In genomic region chr10:59863620-59864019, GRCm38 (mm10) we compare ENCODE assay signal across 11 mouse cellular contexts. TPM values are rescaled to one million over a fixed set of nuclear protein-coding genes. Genes with fewer than 3 reads are reported as not detected.
DNase-seq lines count a peak whose midpoint lies in the region; ATAC-seq and TF ChIP-seq lines count a peak whose summit lies in the region.
"Had no signal": no experiment of that assay in that cellular context is flagged by ENCODE, and none has a peak within 500 bp of the region (broad histone marks: within the 10 kb centered on the region; RNA-seq: fewer than 3 reads in every experiment).

No protein-coding gene starts in this region.

- TF ChIP-seq CTCF in stomach, postnatal 0 days (IDR thresholded peaks at IDR 0.05; ENCODE audit: low read depth): no peak
- no peak for TF ChIP-seq CTCF in heart, adult 2 months (IDR thresholded peaks at IDR 0.05)

- peak; percentile 39 for DNase-seq in embryo, embryonic 10 days (ENCODE audit: low spot score)
- no peak for DNase-seq in embryo, embryonic 9.5 days (ENCODE audit: extremely low spot score)
- DNase-seq in kidney, postnatal 4 days: peak; percentile 47 to 54
- DNase-seq in kidney, postnatal 36 days: no peak
- no peak for DNase-seq in stomach, postnatal 0 days (ENCODE audit: low spot score)
- no peak for DNase-seq in heart, adult 2 months
- DNase-seq in urinary bladder, postnatal 10 days (ENCODE audit: low spot score): no peak
- DNase-seq: gastrocnemius, postnatal 25 days; lung, postnatal 10 days had no signal

- H3K36me3 ChIP-seq in stomach, embryonic 16.5 days (ENCODE audit: control insufficient read depth, insufficient read depth, low read length): no peaks in the 10 kb centered on the region
- H3K36me3 ChIP-seq in stomach, postnatal 0 days (ENCODE audit: control insufficient read depth, insufficient read depth, low read length): peaks cover 3% of the 10 kb centered on the region; the same call in 1 of the 2 replicates
- no peaks in the 10 kb centered on the region for H3K36me3 ChIP-seq in heart, adult 2 months (ENCODE audit: control insufficient read depth, insufficient read depth, low read length)
- H3K36me3 ChIP-seq: heart, embryonic 15.5 days had no signal

- H3K27me3 ChIP-seq in stomach, embryonic 16.5 days (ENCODE audit: control insufficient read depth, insufficient read depth, low read length): no peaks in the 10 kb centered on the region
- H3K27me3 ChIP-seq in stomach, postnatal 0 days (ENCODE audit: control insufficient read depth, insufficient read depth, low read length): no peaks in the 10 kb centered on the region
- no peaks in the 10 kb centered on the region for H3K27me3 ChIP-seq in heart, adult 2 months (ENCODE audit: control insufficient read depth, insufficient read depth, low read length)
- H3K27me3 ChIP-seq: heart, embryonic 15.5 days had no signal

- no peak for TF ChIP-seq EP300 in stomach, postnatal 0 days (optimal IDR thresholded peaks at IDR 0.05)
- no peak for TF ChIP-seq EP300 in heart, adult 2 months (IDR thresholded peaks at IDR 0.05; ENCODE audit: insufficient read depth, low read depth, low read length)

- H3K27ac ChIP-seq in stomach, embryonic 16.5 days (ENCODE audit: low read length): no peak overlapping the region
- H3K27ac ChIP-seq in stomach, postnatal 0 days (replicated peaks): no peak overlapping the region
- H3K27ac ChIP-seq in heart, adult 2 months: no peak overlapping the region
- H3K27ac ChIP-seq: heart, embryonic 15.5 days had no signal

- WGBS in stomach, embryonic 16.5 days: 49% methylated on average over 4 of the region's 4 CpGs
- 38% methylated on average over 4 of the region's 4 CpGs for WGBS in stomach, postnatal 0 days
- WGBS in heart, adult 2 months: 64% methylated on average over 4 of the region's 4 CpGs

- no peaks in the 10 kb centered on the region for H3K79me2 ChIP-seq in heart, adult 2 months (replicated peaks; ENCODE audit: control insufficient read depth, insufficient read depth, low read length)

- H3K4me3 ChIP-seq in stomach, embryonic 16.5 days (replicated peaks; ENCODE audit: low read length): no peak overlapping the region
- H3K4me3 ChIP-seq in stomach, postnatal 0 days (ENCODE audit: low read depth, low read length): no peak overlapping the region
- H3K4me3 ChIP-seq in heart, adult 2 months: no peak overlapping the region
- H3K4me3 ChIP-seq: heart, embryonic 15.5 days had no signal

- no peak for ATAC-seq in stomach, embryonic 16.5 days (ENCODE audit: insufficient read depth, low FRiP score)
- no peak for ATAC-seq in stomach, postnatal 0 days (ENCODE audit: low FRiP score, low TSS enrichment)

- H3K4me2 ChIP-seq in stomach, embryonic 16.5 days (ENCODE audit: low read depth, low read length): no peak overlapping the region
- H3K4me2 ChIP-seq in stomach, postnatal 0 days (replicated peaks; ENCODE audit: low read depth): no peak overlapping the region
- H3K4me2 ChIP-seq: heart, embryonic 15.5 days had no signal

- no peak for TF ChIP-seq POLR2A in heart, adult 2 months (IDR thresholded peaks at IDR 0.05; ENCODE audit: insufficient read depth, low read depth, low read length)

- H3K9me3 ChIP-seq in stomach, embryonic 16.5 days (replicated peaks; ENCODE audit: control insufficient read depth, low read length): no peaks in the 10 kb centered on the region
- no peaks in the 10 kb centered on the region for H3K9me3 ChIP-seq in stomach, postnatal 0 days (ENCODE audit: control insufficient read depth, low read length)
- H3K9me3 ChIP-seq: heart, embryonic 15.5 days had no signal

- peak overlapping the region; percentile 29; the same call in 1 of the 2 replicates for H3K9ac ChIP-seq in stomach, embryonic 16.5 days (ENCODE audit: low read length)
- no peak overlapping the region for H3K9ac ChIP-seq in stomach, postnatal 0 days (ENCODE audit: low read length)
- no peak overlapping the region for H3K9ac ChIP-seq in heart, adult 2 months (ENCODE audit: low read depth, low read length)
- H3K9ac ChIP-seq: heart, embryonic 15.5 days had no signal

- intact Hi-C loops in heart, adult 2 months (cut with DNase I): loop anchor here (10.0 kb wide), 1 partner anchor 699 kb away; no protein-coding TSS in a partner anchor

- peaks cover 2% of the 10 kb centered on the region for H3K4me1 ChIP-seq in stomach, embryonic 16.5 days (ENCODE audit: control insufficient read depth, insufficient read depth, low read length)
- no peaks in the 10 kb centered on the region for H3K4me1 ChIP-seq in stomach, postnatal 0 days (replicated peaks; ENCODE audit: control insufficient read depth, insufficient read depth)
- H3K4me1 ChIP-seq in heart, adult 2 months (ENCODE audit: control insufficient read depth, insufficient read depth, low read length): no peaks in the 10 kb centered on the region; the same call in 1 of the 2 replicates

RNA-seq across cellular contexts. Expression of gene Dnajb12, which starts 15.7 kb away (rescaled TPM):
- 20.4 and 26.1 TPM in 2 replicates for polyA plus RNA-seq in stomach, embryonic 16.5 days (2015; fragmentation: Nextera tagmentation; extraction: Ambion mirVana)
- 17.4 and 19.0 TPM in 2 replicates for polyA plus RNA-seq in stomach, postnatal 0 days (2015; fragmentation: Nextera tagmentation; extraction: Ambion mirVana)
- total RNA-seq in heart, adult 2 months (2021): 10 to 100 TPM; 36.8 to 45.4 TPM
- polyA plus RNA-seq in heart, adult 2 months (2012; rRNA removed): 32.9 and 39.2 TPM in 2 replicates

Comparison
In these comparisons a context has a peak if more than half of its experiments do, and no peak if none do; other contexts are left out.
1. DNase-seq: peak in embryo, embryonic 10 days (single experiment) and kidney, postnatal 4 days (2 of 2); none in embryo, embryonic 9.5 days (single experiment), kidney, postnatal 36 days (0 of 2), stomach, postnatal 0 days (single experiment), heart, adult 2 months (0 of 2) and urinary bladder, postnatal 10 days (single experiment).